ENCODE assay signal across 30 mouse cellular contexts in genomic region chr3:99322345-99322744, GRCm38 (mm10).
"Had no signal": no experiment of that assay in that cellular context is flagged by ENCODE, and none has a peak within 500 bp of the region (broad histone marks: within the 10 kb centered on the region; RNA-seq: fewer than 3 reads in every experiment).

No protein-coding gene starts in this region.

- DNase-seq: heart, postnatal 10 days; heart, postnatal 14 days; heart, postnatal 36 days; heart, postnatal 4 days; kidney, adult 11 months; kidney, adult 18-20 months; kidney, adult 2 months; kidney, adult 8-10 months; kidney, adult 9 months; kidney, postnatal 10 days; kidney, postnatal 14 days; kidney, postnatal 25 days; kidney, postnatal 36 days; kidney, postnatal 4 days; layer of hippocampus, adult 9-11 months; layer of hippocampus, postnatal 36 days had no signal

- H3K27me3 ChIP-seq: heart, embryonic 12.5 days; heart, embryonic 13.5 days; heart, embryonic 15.5 days; hindbrain, embryonic 12.5 days; hindbrain, embryonic 13.5 days; hindbrain, embryonic 15.5 days; intestine, embryonic 15.5 days; kidney, embryonic 15.5 days had no signal

- H3K4me1 ChIP-seq: heart, embryonic 12.5 days; heart, embryonic 13.5 days; heart, embryonic 15.5 days; hindbrain, embryonic 10.5 days; hindbrain, embryonic 12.5 days; hindbrain, embryonic 13.5 days; hindbrain, embryonic 15.5 days; intestine, embryonic 15.5 days; kidney, embryonic 15.5 days had no signal

- H3K9me3 ChIP-seq: heart, embryonic 12.5 days; heart, embryonic 13.5 days; heart, embryonic 15.5 days; hindbrain, embryonic 10.5 days; hindbrain, embryonic 12.5 days; hindbrain, embryonic 13.5 days; hindbrain, embryonic 15.5 days; intestine, embryonic 15.5 days; kidney, embryonic 15.5 days had no signal

- H3K4me3 ChIP-seq: heart, embryonic 12.5 days; heart, embryonic 13.5 days; heart, embryonic 15.5 days; hindbrain, embryonic 10.5 days; hindbrain, embryonic 12.5 days; hindbrain, embryonic 13.5 days; hindbrain, embryonic 15.5 days; intestine, embryonic 15.5 days; kidney, embryonic 15.5 days; layer of hippocampus, adult 2 months; left cerebral cortex, adult 2 months had no signal

- H3K27ac ChIP-seq: heart, embryonic 13.5 days; heart, embryonic 15.5 days; hindbrain, embryonic 10.5 days; hindbrain, embryonic 12.5 days; hindbrain, embryonic 13.5 days; hindbrain, embryonic 14.5 days; hindbrain, embryonic 15.5 days; hindbrain, postnatal 0 days; intestine, embryonic 15.5 days; kidney, embryonic 15.5 days; kidney, postnatal 0 days; layer of hippocampus, adult 2 months; left cerebral cortex, adult 2 months had no signal

- H3K9ac ChIP-seq: heart, embryonic 12.5 days; heart, embryonic 13.5 days; heart, embryonic 15.5 days; hindbrain, embryonic 12.5 days; hindbrain, embryonic 13.5 days; hindbrain, embryonic 14.5 days; hindbrain, embryonic 15.5 days; intestine, embryonic 15.5 days; kidney, embryonic 15.5 days had no signal

- H3K36me3 ChIP-seq: heart, embryonic 12.5 days; heart, embryonic 13.5 days; heart, embryonic 15.5 days; hindbrain, embryonic 10.5 days; hindbrain, embryonic 12.5 days; hindbrain, embryonic 13.5 days; hindbrain, embryonic 15.5 days; intestine, embryonic 15.5 days; kidney, embryonic 15.5 days had no signal
